In the genomic region with DNA sequence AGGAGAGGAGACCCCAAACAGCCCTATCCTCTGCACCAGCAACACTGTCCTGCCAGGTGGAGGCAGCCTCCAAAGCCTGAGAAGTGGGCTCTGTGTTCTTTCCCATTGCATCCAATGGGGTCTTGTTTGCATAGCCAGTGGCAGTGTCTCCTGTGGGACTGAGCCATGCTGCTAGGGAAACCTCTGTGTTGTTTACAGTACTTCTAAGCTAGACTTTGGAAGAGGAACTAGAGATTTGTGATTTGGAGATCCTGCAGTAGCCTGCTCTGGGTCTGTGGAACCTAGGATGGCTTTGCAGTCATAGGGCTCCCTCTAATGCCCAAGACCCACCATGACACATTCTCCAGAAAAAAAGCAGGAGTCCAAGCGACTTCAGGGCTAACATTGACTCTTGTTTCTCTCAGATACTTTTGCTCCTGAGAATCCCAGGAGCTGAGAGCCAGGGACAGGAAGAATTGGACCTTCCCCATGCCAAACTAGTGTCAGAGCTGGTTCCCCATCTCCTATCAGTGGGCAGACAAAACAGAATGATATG, we compare ENCODE assay signal across 18 mouse cellular contexts. TPM values are rescaled to one million over a fixed set of nuclear protein-coding genes. Genes with fewer than 3 reads are reported as not detected.
DNase-seq lines count a peak whose midpoint lies in the region; ATAC-seq and TF ChIP-seq lines count a peak whose summit lies in the region.
"Not testable (repeated sequence)": the region's sequence is repeated elsewhere in the genome, so short reads cannot be mapped to it uniquely, and the experiment has no call there.
"Had no signal": no experiment of that assay in that cellular context is flagged by ENCODE, and none has a peak within 500 bp of the region (broad histone marks: within the 10 kb centered on the region; RNA-seq: fewer than 3 reads in every experiment).

No protein-coding gene starts in this region.

- H3K4me3 ChIP-seq in E14TG2a.4 (replicated peaks; ENCODE audit: low read length); kidney, postnatal 0 days (replicated peaks; ENCODE audit: low read depth, low read length); liver, adult 2 months (ENCODE audit: insufficient read depth, low read depth, low read length): not testable (repeated sequence)

- not testable (repeated sequence) for ATAC-seq in kidney, postnatal 0 days (replicated peaks; ENCODE audit: low FRiP score, low read depth)

- H3K4me2 ChIP-seq in kidney, postnatal 0 days (ENCODE audit: low read length): not testable (repeated sequence)

- not testable (repeated sequence) for H3K27ac ChIP-seq in kidney, postnatal 0 days; liver, adult 2 months (replicated peaks; ENCODE audit: insufficient read depth, low read depth, low read length)

- not testable (repeated sequence) for TF ChIP-seq POLR2A in liver, adult 2 months (IDR thresholded peaks at IDR 0.05; ENCODE audit: extremely low read depth, insufficient read depth, low read length)

- H3K9ac ChIP-seq in kidney, postnatal 0 days (ENCODE audit: low read depth, low read length); liver, adult 2 months (ENCODE audit: low read depth, low read length): not testable (repeated sequence)

- not testable (repeated sequence) for H3K36me3 ChIP-seq in E14TG2a.4 (ENCODE audit: insufficient read depth, low read length); kidney, postnatal 0 days (ENCODE audit: insufficient read depth, low read length); liver, adult 2 months (ENCODE audit: control insufficient read depth, insufficient read depth, low read length)

- 28% methylated on average over 1 of the region's 1 CpGs for WGBS in kidney, postnatal 0 days
- 12% methylated on average over 1 of the region's 1 CpGs for WGBS in liver, adult 2 months

- not testable (repeated sequence) for H3K79me2 ChIP-seq in liver, adult 2 months (ENCODE audit: control insufficient read depth, insufficient read depth, low read length)

- intact Hi-C loops in heart, postnatal 10 days (cut with DNase I): loop anchor here (5.0 kb wide), 1 partner anchor 254 kb away; no protein-coding TSS in a partner anchor

- peak; percentile 11 for TF ChIP-seq CTCF in E14TG2a.4 (conservative IDR thresholded peaks at IDR 0.05; ENCODE audit: low read length)
- peak; percentile 48 for TF ChIP-seq CTCF in kidney, postnatal 0 days (IDR thresholded peaks at IDR 0.05; ENCODE audit: low read depth)
- not testable (repeated sequence) for TF ChIP-seq CTCF in liver, adult 2 months (IDR thresholded peaks at IDR 0.05; ENCODE audit: low read depth, low read length)

- peak; percentile 14 to 22 for DNase-seq in adrenal gland, postnatal 36 days
- DNase-seq in cerebellum, postnatal 25 days: peak; percentile 21 to 35
- DNase-seq in heart, postnatal 10 days: peak; percentile 38 to 41
- not testable (repeated sequence) for DNase-seq in kidney, postnatal 0 days (ENCODE audit: low spot score)
- peak; percentile 22 for DNase-seq in layer of hippocampus, adult 9-10 months (ENCODE audit: low spot score)
- peak; percentile 1 for DNase-seq in liver, adult 2 months (ENCODE audit: extremely low read depth, low read depth, low spot score)
- peak; percentile 44 for DNase-seq in right cerebral cortex, adult 2 months (ENCODE audit: low spot score in 2 of 2)

- H3K9me3 ChIP-seq in E14TG2a.4 (ENCODE audit: low read length); kidney, postnatal 0 days (replicated peaks; ENCODE audit: low read length): not testable (repeated sequence)

- H3K27me3 ChIP-seq in E14TG2a.4 (ENCODE audit: insufficient read depth, low read length); kidney, postnatal 0 days (ENCODE audit: insufficient read depth, low read length); liver, adult 2 months (ENCODE audit: control insufficient read depth, insufficient read depth, low read length): not testable (repeated sequence)

- H3K4me1 ChIP-seq in E14TG2a.4 (replicated peaks; ENCODE audit: low read depth, low read length); kidney, postnatal 0 days (replicated peaks; ENCODE audit: insufficient read depth, low read length); liver, adult 2 months (ENCODE audit: control insufficient read depth, insufficient read depth, low read length): not testable (repeated sequence)

RNA-seq across cellular contexts. Expression of a gene that starts 42.2 kb away (rescaled TPM):
- not detected for total RNA-seq in adrenal gland, postnatal 36 days (2021)
- total RNA-seq in heart, postnatal 10 days (2021): not detected
- not detected in 2 replicates for polyA plus RNA-seq in kidney, postnatal 0 days (2015; fragmentation: Nextera tagmentation; extraction: Ambion mirVana)
- not detected in 2 replicates for total RNA-seq in liver, adult 2 months (2014; rRNA removed)
- polyA plus RNA-seq in liver, adult 2 months (2012; rRNA removed): not detected in 2 replicates
- total RNA-seq: adrenal gland, adult 8-10 months; gastrocnemius, postnatal 25 days; layer of hippocampus, postnatal 10 days had no signal
- polyA plus RNA-seq: embryonic facial prominence, embryonic 14.5 days; forebrain, embryonic 10.5 days; heart, embryonic 13.5 days; hindbrain, embryonic 12.5 days; intestine, embryonic 14.5 days; limb, embryonic 13.5 days; midbrain, embryonic 16.5 days had no signal
